10 mouse cellular contexts compared by ENCODE assay signal in genomic region chr1:73966411-73967238, GRCm38 (mm10).
A peak's percentile ranks its signal among the peaks of the same experiment; 100 is the strongest.
DNase-seq lines count a peak whose midpoint lies in the region; ATAC-seq and TF ChIP-seq lines count a peak whose summit lies in the region.
"Had no signal": no experiment of that assay in that cellular context is flagged by ENCODE, and none has a peak within 500 bp of the region (broad histone marks: within the 10 kb centered on the region; RNA-seq: fewer than 3 reads in every experiment).

No protein-coding gene starts in this region.

- no peak overlapping the region; the same call in 1 of the 2 replicates for H3K4me3 ChIP-seq in gastrocnemius, adult 2 months
- H3K4me3 ChIP-seq in embryonic facial prominence, embryonic 14.5 days (ENCODE audit: low read depth, low read length), result no peak overlapping the region
- no peak overlapping the region for H3K4me3 ChIP-seq in intestine, postnatal 0 days (ENCODE audit: low read depth, low read length)
- H3K4me3 ChIP-seq: embryonic facial prominence, embryonic 13.5 days; midbrain, embryonic 12.5 days had no signal

- H3K27me3 ChIP-seq in embryonic facial prominence, embryonic 14.5 days (replicated peaks; ENCODE audit: control insufficient read depth, insufficient read depth, low read length), result no peaks in the 10 kb centered on the region
- H3K27me3 ChIP-seq in intestine, postnatal 0 days (replicated peaks; ENCODE audit: control insufficient read depth, insufficient read depth, low read length), result no peaks in the 10 kb centered on the region
- H3K27me3 ChIP-seq: embryonic facial prominence, embryonic 13.5 days had no signal

- peak overlapping the region; percentile 74 for H3K27ac ChIP-seq in gastrocnemius, adult 2 months
- no peak overlapping the region for H3K27ac ChIP-seq in embryonic facial prominence, embryonic 14.5 days (replicated peaks; ENCODE audit: low read depth, low read length)
- no peak overlapping the region for H3K27ac ChIP-seq in intestine, postnatal 0 days (ENCODE audit: low read depth, low read length)
- H3K27ac ChIP-seq: embryonic facial prominence, embryonic 13.5 days; midbrain, embryonic 12.5 days had no signal

- intact Hi-C loops in gastrocnemius, adult 2 months (cut with DNase I), result no loop called here
- intact Hi-C loops in gastrocnemius, postnatal 36 days (cut with DNase I), result no loop called here

- peak; percentile 31; the same call in 1 of the 2 replicates for ATAC-seq in embryonic facial prominence, embryonic 14.5 days (ENCODE audit: low read depth)
- 0 out of 2 replicates have a peak, but pooled peaks have one; percentile 8 for ATAC-seq in intestine, postnatal 0 days

- H3K9ac ChIP-seq in embryonic facial prominence, embryonic 14.5 days (ENCODE audit: low read depth, low read length), result no peak overlapping the region
- no peak overlapping the region for H3K9ac ChIP-seq in intestine, postnatal 0 days (ENCODE audit: low read depth, low read length)
- H3K9ac ChIP-seq: embryonic facial prominence, embryonic 13.5 days; midbrain, embryonic 12.5 days had no signal

- H3K4me1 ChIP-seq in embryonic facial prominence, embryonic 14.5 days (ENCODE audit: control insufficient read depth, insufficient read depth, low read length), result peaks cover 37% of the 10 kb centered on the region
- peaks cover 15% of the 10 kb centered on the region for H3K4me1 ChIP-seq in intestine, postnatal 0 days (replicated peaks; ENCODE audit: control insufficient read depth, insufficient read depth, low read length)

- no peak overlapping the region for H3K4me2 ChIP-seq in embryonic facial prominence, embryonic 14.5 days (ENCODE audit: low read depth, low read length)
- no peak overlapping the region for H3K4me2 ChIP-seq in intestine, postnatal 0 days (replicated peaks; ENCODE audit: low read depth)
- H3K4me2 ChIP-seq: embryonic facial prominence, embryonic 13.5 days; midbrain, embryonic 12.5 days had no signal

- H3K9me3 ChIP-seq in embryonic facial prominence, embryonic 14.5 days (ENCODE audit: control insufficient read depth, low read length), result no peaks in the 10 kb centered on the region
- H3K9me3 ChIP-seq in intestine, postnatal 0 days (ENCODE audit: control insufficient read depth), result no peaks in the 10 kb centered on the region
- H3K9me3 ChIP-seq: embryonic facial prominence, embryonic 13.5 days; midbrain, embryonic 12.5 days had no signal

- peaks cover 5% of the 10 kb centered on the region; the same call in 1 of the 2 replicates for H3K36me3 ChIP-seq in embryonic facial prominence, embryonic 14.5 days (ENCODE audit: control insufficient read depth, insufficient read depth, low read length)
- H3K36me3 ChIP-seq in intestine, postnatal 0 days (ENCODE audit: control insufficient read depth, insufficient read depth), result peaks cover 6% of the 10 kb centered on the region; the same call in 1 of the 2 replicates
- H3K36me3 ChIP-seq: midbrain, embryonic 12.5 days had no signal

- WGBS in embryonic facial prominence, embryonic 14.5 days, result 57% methylated on average over 12 of the region's 12 CpGs
- 58% methylated on average over 12 of the region's 12 CpGs for WGBS in intestine, postnatal 0 days

- DNase-seq in gastrocnemius, adult 2 months, result peak; percentile 65
- no peak for DNase-seq in gastrocnemius, postnatal 36 days
- DNase-seq in embryonic facial prominence, embryonic 14.5 days (ENCODE audit: low spot score), result peak; percentile 56
- DNase-seq in lung, postnatal 10 days, result peak; percentile 85
- no peak for DNase-seq in right cerebral cortex, adult 2 months (ENCODE audit: low spot score in 2 of 2)
- DNase-seq in layer of hippocampus, adult 18-20 months (ENCODE audit: low spot score in 2 of 2), result no peak
- DNase-seq in frontal cortex, postnatal 14 days (ENCODE audit: low spot score in 2 of 2), result no peak

- peak; percentile 36; the same call in 1 of the 2 replicates for TF ChIP-seq CTCF in gastrocnemius, adult 2 months (IDR thresholded peaks at IDR 0.05)
- TF ChIP-seq CTCF in intestine, postnatal 0 days (IDR thresholded peaks at IDR 0.05; ENCODE audit: low read depth), result peak; percentile 60

Comparison
In these comparisons a context has a peak if more than half of its experiments do, and no peak if none do; other contexts are left out.
1. DNase-seq: peak in gastrocnemius, adult 2 months (single experiment), embryonic facial prominence, embryonic 14.5 days (single experiment) and lung, postnatal 10 days (single experiment); none in gastrocnemius, postnatal 36 days (0 of 2), right cerebral cortex, adult 2 months (0 of 2), layer of hippocampus, adult 18-20 months (0 of 2) and frontal cortex, postnatal 14 days (0 of 2).